Mouse (Mus musculus): ENCODE results near the gene Reps2. TPM values are rescaled to one million over a fixed set of nuclear protein-coding genes. Genes with fewer than 3 reads are reported as not detected.

Gene Reps2
- polyA plus RNA-seq (2012; fragmentation: generic; extraction: Trizol), result under 1 TPM in 1 of 2 experiments, not detected in 1; 0.01 TPM

DNA sequence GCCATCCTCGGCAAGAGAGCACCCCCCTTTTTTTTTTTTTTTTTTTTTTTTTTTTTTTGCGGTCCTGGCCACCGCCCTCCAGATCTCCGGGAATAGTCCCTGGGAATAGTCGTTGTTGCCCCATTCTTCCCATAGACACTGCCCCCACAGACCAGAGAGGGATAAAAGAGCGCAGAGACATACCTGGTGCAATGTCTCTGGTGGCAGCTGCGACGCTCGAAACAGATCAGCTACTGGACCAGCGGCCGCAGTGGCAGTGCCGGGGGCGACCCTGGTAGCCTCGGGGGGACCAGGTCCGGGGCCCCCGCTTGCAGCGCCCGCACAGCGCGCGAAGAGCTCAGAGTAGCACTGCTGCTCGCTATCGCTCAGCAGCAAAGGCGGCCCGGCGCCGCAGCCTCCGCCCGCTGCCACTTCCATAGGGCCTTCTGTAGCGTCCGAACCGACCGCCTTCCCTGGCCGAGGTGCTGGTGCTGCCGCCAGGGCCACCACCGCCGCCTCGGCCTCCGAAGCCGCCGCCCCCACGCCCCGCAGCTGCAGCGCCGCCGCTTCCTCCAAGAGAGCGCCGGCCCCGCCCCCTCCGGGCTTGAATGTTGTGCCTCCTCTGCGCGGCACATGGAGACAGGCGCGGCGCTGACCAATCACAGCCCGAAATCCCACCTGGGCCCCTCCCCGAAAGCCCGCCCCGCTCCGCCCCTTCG is at the start of gene Reps2:
Reps2 (minus strand) TSS at position 559 of the 698 bp plus-strand sequence.

Other genes starting within 250 kb of the Reps2 start
- gene Rbbp7, start 116.8 kb upstream of the Reps2 start, polyA plus RNA-seq (2012; fragmentation: generic; extraction: Trizol), result 100 to 1,000 TPM in 1 of 2 experiments, 10 to 100 TPM in 1; 41.6 to 142 TPM
- 1 to 10 TPM in 1 of 2 experiments, under 1 TPM in 1; 0.18 to 1.6 TPM for gene Txlng, start 185.8 kb upstream of the Reps2 start, polyA plus RNA-seq (2012; fragmentation: generic; extraction: Trizol)
- gene Syap1, start 244.8 kb upstream of the Reps2 start, polyA plus RNA-seq (2012; fragmentation: generic; extraction: Trizol), result 10 to 100 TPM in 1 of 2 experiments, under 1 TPM in 1; 0.67 to 11.7 TPM

Data from C3H10T1/2 (cell line).